Mouse (Mus musculus) mesoderm, embryonic 11.5 days (tissue): ENCODE measurements around the gene Nrcam.

ENCODE experiments used
- DNase-seq: peaks from one replicate; pipeline ENCODE4 v3.0.0-alpha.2; 2012; ENCODE audit warnings: low read depth, low spot score

Nrcam gene

GRCm38 (mm10) chr12:44437046-44437827, 108.6 kb downstream of the Nrcam start:
- DNase-seq: peak; percentile 56

- DNase-seq: no peak
Measured at GRCm38 (mm10) chr12:44438884-44439283, 110.2 kb downstream of the Nrcam start.

- DNase-seq: no peak
Measured at GRCm38 (mm10) chr12:44440230-44440629, 111.5 kb downstream of the Nrcam start.

GRCm38 (mm10) chr12:44450930-44451329, 122.2 kb downstream of the Nrcam start:
- DNase-seq: no peak

- DNase-seq: no peak
Measured at GRCm38 (mm10) chr12:44451742-44452141, 123.1 kb downstream of the Nrcam start.

GRCm38 (mm10) chr12:44453791-44454190, 125.1 kb downstream of the Nrcam start:
- DNase-seq: no peak

- no peak for DNase-seq
Measured at GRCm38 (mm10) chr12:44457961-44458360, 129.3 kb downstream of the Nrcam start.

- DNase-seq: peak; percentile 26
Measured at GRCm38 (mm10) chr12:44462436-44462835, 133.8 kb downstream of the Nrcam start.

- peak; percentile 43 for DNase-seq
Measured at GRCm38 (mm10) chr12:44462976-44463375, 134.3 kb downstream of the Nrcam start.

- peak; percentile 11 for DNase-seq
Measured at GRCm38 (mm10) chr12:44471073-44471472, 142.4 kb downstream of the Nrcam start.

- no peak for DNase-seq
Measured at GRCm38 (mm10) chr12:44475355-44475754, 146.7 kb downstream of the Nrcam start.

GRCm38 (mm10) chr12:44479260-44480030, 150.8 kb downstream of the Nrcam start:
- DNase-seq: no peak

- no peak for DNase-seq
Measured at GRCm38 (mm10) chr12:44480031-44480419, 151.3 kb downstream of the Nrcam start.

- DNase-seq: no peak
Measured at GRCm38 (mm10) chr12:44481415-44481814, 152.7 kb downstream of the Nrcam start.

GRCm38 (mm10) chr12:44492759-44493479, 164.2 kb downstream of the Nrcam start:
- no peak for DNase-seq

GRCm38 (mm10) chr12:44497762-44498161, 169.1 kb downstream of the Nrcam start:
- no peak for DNase-seq

GRCm38 (mm10) chr12:44498872-44499271, 170.2 kb downstream of the Nrcam start:
- DNase-seq: no peak

- no peak for DNase-seq
Measured at GRCm38 (mm10) chr12:44501807-44502487, 173.3 kb downstream of the Nrcam start.

- DNase-seq: no peak
Measured at GRCm38 (mm10) chr12:44503737-44504136, 175.1 kb downstream of the Nrcam start.

GRCm38 (mm10) chr12:44508635-44509034, 179.9 kb downstream of the Nrcam start:
- DNase-seq: no peak

- DNase-seq: no peak
Measured at GRCm38 (mm10) chr12:44509406-44510104, 180.9 kb downstream of the Nrcam start.
